Mouse (Mus musculus) kidney, embryonic 15.5 days (tissue): ENCODE data around the gene Zfp408. TPM values are rescaled to one million over a fixed set of nuclear protein-coding genes. Genes with fewer than 3 reads are reported as not detected.

Experiments used
- polyA plus RNA-seq: library from polyadenylated mRNA; unstranded; fragments of >200 nt; fragmentation: Nextera tagmentation; extraction: Ambion mirVana; gene quantifications from 2 replicates; pipeline ENCODE4 v1.2.1, GENCODE M21; 2015

Zfp408 gene
- polyA plus RNA-seq, 1 experiment from 2014 or later = 11.9 TPM

Other genes with a start within 250 kb of the Zfp408 start
- 56.0 and 65.7 TPM in 2 replicates for gene 1110051M20Rik, start 205.1 kb downstream of the Zfp408 start, polyA plus RNA-seq
- gene Lrp4, start 192.3 kb downstream of the Zfp408 start, polyA plus RNA-seq = 9.3 and 9.5 TPM in 2 replicates
- 83.3 and 100 TPM in 2 replicates for gene Ckap5, start 123.0 kb downstream of the Zfp408 start, polyA plus RNA-seq
- 1.7 and 4.6 TPM in 2 replicates for gene F2, start 13.4 kb downstream of the Zfp408 start, polyA plus RNA-seq
- 110 and 132 TPM in 2 replicates for gene Arhgap1, start 69 bp upstream of the Zfp408 start, polyA plus RNA-seq
- 24.7 and 26.3 TPM in 2 replicates for gene Atg13, start 60.8 kb upstream of the Zfp408 start, polyA plus RNA-seq
- gene Harbi1, start 61.1 kb upstream of the Zfp408 start, polyA plus RNA-seq = 22.4 and 22.6 TPM in 2 replicates
- 19.3 and 19.9 TPM in 2 replicates for gene Ambra1, start 80.3 kb upstream of the Zfp408 start, polyA plus RNA-seq